Mouse (Mus musculus) E14TG2a.4 (cell line): Measurements from ENCODE around the gene Sh3bp1.
"Not testable (repeated sequence)": the region's sequence is repeated elsewhere in the genome, so short reads cannot be mapped to it uniquely, and the experiment has no call there.

ENCODE experiments used
- H3K27me3 ChIP-seq: 2 replicates; pipeline ENCODE4 v1.6.1; 2014; ENCODE audit warnings: low read length, control low read depth; ENCODE audit not compliant: insufficient read depth
- H3K36me3 ChIP-seq: 2 replicates; pipeline ENCODE4 v1.6.1; 2014; ENCODE audit warnings: low read length, control low read depth; ENCODE audit not compliant: insufficient read depth
- H3K4me1 ChIP-seq: replicated peaks from 2 replicates; pipeline ENCODE4 v1.6.1; 2014; ENCODE audit warnings: low read depth, low read length, control low read depth
- H3K4me3 ChIP-seq: replicated peaks from 2 replicates; pipeline ENCODE4 v1.5.1; 2014; ENCODE audit warnings: mild to moderate bottlenecking, low read length
- H3K9me3 ChIP-seq: 2 replicates; pipeline ENCODE4 v1.6.1; 2014; ENCODE audit warnings: low read length, control low read depth
- CTCF ChIP-seq: conservative IDR thresholded peaks from 2 replicates; pipeline ENCODE4 v1.5.1; 2014; ENCODE audit warnings: low read length
- NANOG ChIP-seq: IDR thresholded peaks from 2 replicates; pipeline ENCODE4 v1.6.1; 2014; ENCODE audit warnings: borderline replicate concordance, low read length, mixed read lengths
- POU5F1 ChIP-seq: IDR thresholded peaks from 2 replicates; pipeline ENCODE4 v1.6.1; 2014; ENCODE audit warnings: low read length, borderline replicate concordance

Sh3bp1 gene

DNA sequence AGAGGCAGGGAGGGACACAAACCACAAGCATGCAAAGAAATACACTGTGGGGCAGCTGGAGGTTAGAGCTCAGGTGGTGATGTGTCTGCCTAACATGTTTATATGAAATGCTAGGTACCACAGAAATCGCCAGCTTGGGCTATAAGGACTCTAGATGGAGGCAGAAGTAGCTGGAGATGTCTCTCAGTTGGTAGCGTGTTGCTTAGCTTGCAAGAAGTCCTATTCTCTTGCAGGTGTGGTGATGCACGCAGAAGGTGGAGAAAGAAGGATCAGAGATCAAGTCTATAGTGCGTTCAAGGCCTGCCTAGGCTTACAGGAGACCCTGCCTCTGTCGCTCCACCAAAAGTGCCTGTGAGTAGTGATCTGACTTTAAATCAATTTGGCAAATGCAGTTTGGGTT lies 24.0 kb upstream of the Sh3bp1 start:
- no peaks in the 10 kb centered on the region for H3K27me3 ChIP-seq
- H3K4me1 ChIP-seq, result peaks cover 77% of the 10 kb centered on the region
- no peak for TF ChIP-seq NANOG
- TF ChIP-seq POU5F1, result no peak
- no peak for TF ChIP-seq CTCF
- peaks cover 16% of the 10 kb centered on the region for H3K36me3 ChIP-seq
- H3K9me3 ChIP-seq, result no peaks in the 10 kb centered on the region
- peak overlapping the region; percentile 92 for H3K4me3 ChIP-seq

DNA sequence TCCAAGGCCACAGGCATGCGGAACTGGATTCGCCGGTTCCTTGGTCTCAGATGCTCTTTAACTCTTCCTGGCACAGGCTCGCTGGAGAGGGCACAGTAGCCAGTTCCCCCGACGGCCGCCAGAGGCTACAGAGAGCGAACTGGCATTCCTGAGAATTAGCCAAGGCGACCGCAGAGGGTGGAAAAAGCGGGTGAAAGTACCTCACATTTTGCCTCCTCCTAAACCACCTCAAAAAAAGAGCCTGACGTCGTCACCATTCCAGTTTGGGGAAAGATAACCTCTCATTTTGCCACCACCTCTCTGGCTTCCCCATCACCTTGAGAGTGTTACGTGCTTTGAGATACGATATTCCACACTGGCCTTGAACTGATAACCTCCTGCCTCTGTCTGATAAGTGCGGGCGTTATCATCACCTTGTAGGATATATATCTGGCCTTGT lies 23.3 kb upstream of the Sh3bp1 start:
- Histone ChIP-seq H3K4me1 (peaks cover 84% of the 10 kb centered on the region), H3K36me3 (peaks cover 24% of the 10 kb centered on the region), H3K9me3 (no peaks in the 10 kb centered on the region), H3K27me3 (no peaks in the 10 kb centered on the region), H3K4me3 (peak overlapping the region; percentile 92)
- TF ChIP-seq POU5F1 (no peak), CTCF (peak; percentile 80), NANOG (no peak)

DNA sequence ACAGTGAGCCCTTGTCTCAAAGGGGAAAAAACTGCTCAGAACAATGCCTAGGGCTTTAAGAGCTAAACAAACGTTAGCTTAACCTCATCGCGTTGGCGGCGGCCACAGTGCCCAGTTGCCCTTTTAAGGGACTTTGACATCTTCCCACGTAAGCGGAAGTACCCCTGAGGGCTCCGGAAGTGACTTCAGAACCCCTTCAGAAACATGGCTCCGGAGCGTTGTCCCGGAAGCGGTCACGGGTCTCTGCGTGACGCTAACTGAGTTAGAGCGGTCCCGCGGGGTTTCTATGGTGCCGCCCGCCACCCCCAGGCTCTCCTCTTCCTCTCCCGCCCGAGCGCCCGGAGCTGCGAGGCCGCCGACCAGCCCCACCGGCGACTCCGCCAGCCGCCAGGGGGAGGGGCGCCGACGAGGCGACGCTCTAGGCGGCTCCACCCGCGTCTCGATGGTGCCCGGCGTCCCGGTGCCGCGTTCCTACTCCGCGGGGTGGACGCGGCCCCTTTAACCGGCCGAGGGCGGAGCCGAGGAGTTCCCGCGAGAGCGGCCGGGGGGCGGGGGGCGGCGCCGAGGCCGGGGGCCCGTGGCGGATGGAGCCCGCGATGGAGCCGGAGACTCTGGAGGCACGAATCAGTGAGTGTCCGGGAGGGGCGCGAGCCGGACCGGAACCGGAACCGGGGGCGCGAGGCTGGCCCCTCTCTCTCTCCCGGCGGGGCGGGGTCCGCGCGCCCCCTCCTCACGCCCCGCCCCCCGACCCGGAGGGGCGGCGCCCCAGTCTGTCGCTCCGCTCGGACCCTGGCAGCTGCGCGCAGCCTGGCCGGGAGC lies 22.4 kb upstream of the Sh3bp1 start, which contains the start of gene Gga1:
TSS of gene Gga1 (plus strand) at position 200 of the 819 bp plus-strand sequence.
- Histone ChIP-seq H3K36me3 (peaks cover 33% of the 10 kb centered on the region), H3K9me3 (no peaks in the 10 kb centered on the region), H3K4me1 (peaks cover 84% of the 10 kb centered on the region), H3K4me3 (peak within 1 kb of the TSS; percentile 92), H3K27me3 (no peaks in the 10 kb centered on the region)
- TF ChIP-seq POU5F1 (no peak), CTCF (no peak), NANOG (no peak)

DNA sequence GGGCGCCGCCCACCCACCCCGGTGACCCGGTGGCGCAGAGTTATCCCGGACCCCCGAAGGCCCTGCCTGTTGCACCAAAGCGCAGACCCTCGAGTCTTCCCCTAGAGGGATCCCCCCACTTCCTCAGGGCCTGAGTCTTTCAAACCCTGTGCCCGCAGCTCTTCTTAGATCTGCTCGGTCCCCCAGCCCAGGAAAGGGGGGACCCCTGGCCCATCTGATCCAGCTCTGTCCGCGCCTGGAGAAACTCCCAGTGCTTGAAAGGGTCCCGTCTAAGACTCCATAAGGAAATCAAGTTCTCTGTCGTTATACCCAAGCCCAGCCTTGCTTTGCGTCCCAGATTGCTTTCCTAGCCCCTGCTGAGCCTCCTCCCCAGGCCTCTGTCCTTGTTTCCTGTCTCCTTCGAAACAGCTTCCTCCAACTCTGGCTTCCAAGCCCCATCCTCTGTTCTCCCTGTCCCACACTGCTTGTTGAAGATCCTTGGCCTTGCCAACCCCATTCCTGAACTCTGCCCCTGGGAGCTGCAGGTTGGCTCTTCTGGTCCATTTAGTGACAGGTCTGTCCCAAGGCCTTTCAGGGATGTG lies 21.7 kb upstream of the Sh3bp1 start:
- H3K4me1 ChIP-seq, result peaks cover 77% of the 10 kb centered on the region
- no peak for TF ChIP-seq CTCF
- TF ChIP-seq POU5F1, result no peak
- no peak for TF ChIP-seq NANOG
- H3K4me3 ChIP-seq, result peak overlapping the region; percentile 92
- H3K9me3 ChIP-seq, result no peaks in the 10 kb centered on the region
- peaks cover 40% of the 10 kb centered on the region for H3K36me3 ChIP-seq
- H3K27me3 ChIP-seq, result no peaks in the 10 kb centered on the region

DNA sequence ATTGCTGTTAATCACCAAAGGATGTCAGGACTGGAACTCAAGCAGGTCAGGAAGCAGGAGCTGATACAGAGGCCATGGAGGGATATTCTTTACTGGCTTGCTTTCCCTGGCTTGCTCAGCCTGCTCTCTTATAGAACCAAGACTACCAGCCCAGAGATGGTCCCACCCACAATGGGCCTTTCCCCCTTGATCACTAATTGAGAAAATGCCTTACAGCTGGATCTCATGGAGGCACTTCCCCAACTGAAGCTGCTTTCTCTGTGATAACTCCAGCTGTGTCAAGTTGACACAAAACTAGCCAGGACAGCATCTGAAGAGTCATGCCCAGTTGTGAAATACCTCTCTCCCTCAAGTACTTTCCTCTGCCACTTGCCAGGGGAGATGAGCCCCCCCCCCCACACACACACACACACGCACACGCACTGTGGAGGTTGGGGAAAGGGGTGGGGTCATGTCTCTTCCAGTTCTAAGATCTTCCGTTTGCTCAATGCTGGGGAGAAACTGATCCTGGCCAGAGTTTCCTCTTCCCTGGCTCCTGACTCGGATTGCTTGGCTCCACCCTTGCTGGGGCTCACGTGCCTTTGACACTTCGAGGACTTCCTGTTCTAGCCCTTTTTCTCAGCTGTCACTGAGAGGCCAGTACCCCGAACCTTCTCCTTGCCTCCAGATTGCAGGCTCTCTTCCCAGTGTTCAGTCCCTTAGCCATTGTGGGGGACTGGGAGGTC lies 20.6 kb upstream of the Sh3bp1 start:
- peaks cover 50% of the 10 kb centered on the region for H3K36me3 ChIP-seq

DNA sequence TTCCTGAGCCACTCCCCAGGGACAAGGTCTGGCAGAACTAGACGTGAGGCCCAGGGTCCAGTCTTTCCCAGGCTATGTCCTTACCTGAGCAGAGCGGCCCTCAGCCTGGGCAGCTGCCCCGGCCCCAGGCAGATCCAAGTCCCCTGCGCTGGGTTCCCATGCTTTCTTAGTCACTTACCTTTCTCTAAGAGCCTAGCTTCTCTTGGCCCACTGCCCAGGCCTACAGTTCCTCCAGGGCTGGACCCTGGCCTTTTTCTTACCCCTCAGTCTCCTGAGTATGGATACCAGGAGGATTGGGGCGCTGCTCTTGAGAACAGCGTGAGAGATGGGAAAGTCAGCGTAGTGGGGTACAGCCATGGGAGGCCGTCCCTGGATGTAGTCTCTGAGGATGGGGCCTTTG lies 19.1 kb upstream of the Sh3bp1 start:
- H3K27me3 ChIP-seq, result no peaks in the 10 kb centered on the region
- peaks cover 58% of the 10 kb centered on the region for H3K4me1 ChIP-seq
- peaks cover 64% of the 10 kb centered on the region for H3K36me3 ChIP-seq
- H3K4me3 ChIP-seq, result no peak overlapping the region
- H3K9me3 ChIP-seq, result no peaks in the 10 kb centered on the region
- TF ChIP-seq CTCF, result no peak
- no peak for TF ChIP-seq NANOG
- TF ChIP-seq POU5F1, result no peak

More for the DNA sequence above, 20.6 kb upstream of the Sh3bp1 start:
- peaks cover 68% of the 10 kb centered on the region for H3K4me1 ChIP-seq
- H3K27me3 ChIP-seq, H3K9me3 ChIP-seq: not testable (repeated sequence)
- 0 out of 2 replicates have a peak overlapping the region, but pooled peaks have one; percentile 5 for H3K4me3 ChIP-seq

DNA sequence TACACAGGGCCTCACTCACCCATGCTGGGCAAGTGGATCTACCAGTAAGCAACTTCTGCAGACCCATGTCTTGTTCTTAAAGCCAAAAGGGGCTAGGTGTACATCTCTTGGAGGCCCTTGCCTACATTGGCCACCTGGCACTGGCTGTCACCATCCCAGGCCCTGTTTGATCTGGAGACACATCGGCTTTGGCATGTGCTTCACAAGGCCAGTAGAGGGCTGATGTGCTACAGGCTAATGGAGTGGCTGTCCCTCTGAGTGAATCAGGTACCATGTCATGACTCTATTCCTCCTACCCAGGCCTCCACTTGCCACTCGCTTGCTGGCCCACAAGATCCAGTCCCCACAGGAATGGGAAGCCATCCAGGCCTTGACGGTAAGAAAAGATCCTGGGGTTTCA lies 17.7 kb upstream of the Sh3bp1 start:
- Histone ChIP-seq H3K4me3 (no peak overlapping the region), H3K27me3 (no peaks in the 10 kb centered on the region), H3K4me1 (peaks cover 44% of the 10 kb centered on the region), H3K36me3 (peaks cover 78% of the 10 kb centered on the region), H3K9me3 (no peaks in the 10 kb centered on the region)
- TF ChIP-seq POU5F1, result no peak
- TF ChIP-seq NANOG, result no peak
- no peak for TF ChIP-seq CTCF

DNA sequence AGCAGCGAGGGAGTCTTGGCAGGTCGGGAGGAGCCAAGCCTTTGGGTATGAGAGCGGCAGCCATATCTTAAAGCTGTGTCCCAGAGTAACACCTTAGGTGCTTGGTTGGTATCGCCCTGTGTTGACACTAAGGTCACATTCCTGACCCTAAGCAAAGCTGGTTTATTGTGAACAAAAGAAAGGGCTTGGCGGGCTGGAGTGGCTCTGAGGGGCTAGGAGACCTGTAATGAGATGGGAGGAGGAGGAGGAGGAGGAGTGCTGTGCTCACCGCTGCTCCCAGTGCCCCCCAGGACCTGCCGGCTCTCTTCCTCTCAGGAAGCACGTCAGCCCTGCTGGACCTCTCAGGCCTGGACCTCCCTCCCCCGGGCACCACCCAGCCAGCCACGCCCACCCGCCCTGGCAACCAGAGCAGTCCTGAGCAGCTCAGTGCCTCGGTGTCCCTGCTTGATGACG lies 10.1 kb upstream of the Sh3bp1 start:
- Histone ChIP-seq H3K27me3 (no peaks in the 10 kb centered on the region), H3K4me1 (peaks cover 62% of the 10 kb centered on the region), H3K9me3 (no peaks in the 10 kb centered on the region), H3K36me3 (peaks cover 97% of the 10 kb centered on the region), H3K4me3 (0 out of 2 replicates have a peak overlapping the region, but pooled peaks have one; percentile 29)
- TF ChIP-seq CTCF (no peak), NANOG (no peak), POU5F1 (no peak)
